Mouse (Mus musculus): ENCODE measurements around the gene Icam5. TPM values are rescaled to one million over a fixed set of nuclear protein-coding genes. Genes with fewer than 3 reads are reported as not detected.
A peak's percentile ranks its signal among the peaks of the same experiment; 100 is the strongest.
"Not testable (repeated sequence)": the region's sequence is repeated elsewhere in the genome, so short reads cannot be mapped to it uniquely, and the experiment has no call there.

The Icam5 gene
- under 1 TPM; 0.23 to 0.94 (median 0.50) TPM for total RNA-seq (2022)

- DNase-seq, result no peak
Measured at GRCm38 (mm10) chr9:21031896-21032351, at the start of gene Icam5. Gene Icam5, plus strand, starts transcription at chr9:21032073.

GRCm38 (mm10) chr9:20982171-20982570, 49.7 kb upstream of the Icam5 start:
- no peak for DNase-seq

- DNase-seq, result no peak
Measured at GRCm38 (mm10) chr9:20983169-20983568, 48.7 kb upstream of the Icam5 start.

GRCm38 (mm10) chr9:20986952-20987686, 44.8 kb upstream of the Icam5 start:
- no peak for DNase-seq

GRCm38 (mm10) chr9:20987953-20988352, 43.9 kb upstream of the Icam5 start:
- DNase-seq, result no peak

GRCm38 (mm10) chr9:20990861-20991260, 41.0 kb upstream of the Icam5 start:
- DNase-seq, result no peak

GRCm38 (mm10) chr9:20991587-20991986, 40.3 kb upstream of the Icam5 start:
- no peak for DNase-seq

- DNase-seq, result no peak
Measured at GRCm38 (mm10) chr9:20993165-20993898, 38.5 kb upstream of the Icam5 start.

- DNase-seq, result no peak
Measured at GRCm38 (mm10) chr9:20995069-20995468, 36.8 kb upstream of the Icam5 start.

- DNase-seq, result no peak
Measured at GRCm38 (mm10) chr9:20997065-20997464, 34.8 kb upstream of the Icam5 start.

GRCm38 (mm10) chr9:20998337-20998736, 33.5 kb upstream of the Icam5 start:
- DNase-seq, result not testable (repeated sequence)

- no peak for DNase-seq
Measured at GRCm38 (mm10) chr9:21000811-21001210, 31.1 kb upstream of the Icam5 start.

- DNase-seq, result no peak
Measured at GRCm38 (mm10) chr9:21001651-21002200, 30.1 kb upstream of the Icam5 start.

GRCm38 (mm10) chr9:21002270-21002626, 29.6 kb upstream of the Icam5 start:
- DNase-seq, result no peak

- peak; percentile 80 for DNase-seq
Measured at GRCm38 (mm10) chr9:21002627-21003551, 29.0 kb upstream of the Icam5 start, which contains the start of gene Mrpl4. Gene Mrpl4, plus strand, starts transcription at chr9:21002738.

- no peak for DNase-seq
Measured at GRCm38 (mm10) chr9:21007313-21007952, 24.4 kb upstream of the Icam5 start.

GRCm38 (mm10) chr9:21008007-21008406, 23.9 kb upstream of the Icam5 start:
- no peak for DNase-seq

- DNase-seq, result no peak
Measured at GRCm38 (mm10) chr9:21010362-21010761, 21.5 kb upstream of the Icam5 start.

- DNase-seq, result not testable (repeated sequence)
Measured at GRCm38 (mm10) chr9:21010939-21011541, 20.8 kb upstream of the Icam5 start.

GRCm38 (mm10) chr9:21011846-21012312, 20.0 kb upstream of the Icam5 start:
- no peak for DNase-seq

- no peak for DNase-seq
Measured at GRCm38 (mm10) chr9:21012368-21012767, 19.5 kb upstream of the Icam5 start.

Data from adrenal gland, adult 8-10 months (tissue).